Mouse (Mus musculus) B cell, adult 2 months (primary cell): ENCODE results near the gene Son.

Experiments
- DNase-seq, 2 experiments: peaks; one replicate each; pipeline ENCODE4 v3.0.0; 2022

Gene Son

DNA sequence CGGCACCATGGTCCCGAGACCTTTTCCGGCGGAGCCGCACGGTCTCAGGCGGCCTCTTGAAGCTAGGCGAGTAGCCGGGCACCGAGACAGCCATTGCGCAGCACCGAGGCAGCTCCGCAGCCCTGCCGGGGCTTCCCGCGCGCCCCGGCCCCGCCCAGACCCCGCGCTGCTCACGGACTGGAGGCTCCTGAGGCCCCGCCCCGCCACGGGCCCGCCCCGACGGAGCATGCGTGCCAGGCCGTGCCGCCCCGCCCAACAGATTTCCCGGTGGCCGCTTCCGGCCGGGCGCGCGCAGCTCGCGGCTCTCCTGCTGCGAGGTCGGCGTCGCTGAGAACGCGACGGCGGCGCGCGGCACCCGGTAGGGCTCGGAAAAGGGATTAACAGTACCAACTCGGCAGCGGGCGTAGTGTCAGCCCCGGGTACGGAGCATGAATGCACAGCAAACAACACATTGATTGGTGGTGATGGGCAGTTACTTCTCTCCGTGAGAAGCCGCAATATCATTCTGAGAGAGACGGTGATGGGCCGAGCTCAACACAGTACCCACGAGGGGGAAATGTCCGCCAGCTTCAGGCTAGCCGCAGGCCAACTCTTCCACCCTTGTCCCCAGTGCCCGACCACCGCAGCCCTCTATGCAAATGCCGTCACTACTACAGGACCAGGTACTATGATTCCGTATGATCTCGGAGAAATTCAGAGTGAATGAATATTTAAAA, 41.5 kb downstream of the Son start, which contains the start of gene Donson:
Gene Donson, minus strand, starts transcription at position 152 of the 716 bp plus-strand sequence.
- DNase-seq = peak; percentile 95 to 96

DNA sequence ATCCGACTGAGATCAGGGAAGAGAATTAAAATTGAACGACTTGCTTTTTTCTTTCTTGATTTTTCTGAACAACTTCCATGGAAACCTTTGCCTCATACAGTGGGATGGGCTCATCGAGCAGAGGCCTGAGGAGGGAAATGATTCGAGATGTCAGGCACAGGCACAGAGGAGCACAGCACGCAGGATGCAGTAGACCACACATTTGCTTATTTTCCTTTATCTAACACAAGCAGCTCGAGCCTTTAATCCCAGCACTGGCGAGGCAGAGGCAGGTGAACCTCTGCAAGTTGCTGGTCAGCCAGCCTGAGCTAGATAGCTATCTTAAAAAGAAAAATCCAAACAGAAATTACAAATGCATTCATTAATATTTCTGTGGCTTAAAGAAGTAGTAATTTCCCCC, 42.5 kb downstream of the Son start:
- no peak for DNase-seq

DNA sequence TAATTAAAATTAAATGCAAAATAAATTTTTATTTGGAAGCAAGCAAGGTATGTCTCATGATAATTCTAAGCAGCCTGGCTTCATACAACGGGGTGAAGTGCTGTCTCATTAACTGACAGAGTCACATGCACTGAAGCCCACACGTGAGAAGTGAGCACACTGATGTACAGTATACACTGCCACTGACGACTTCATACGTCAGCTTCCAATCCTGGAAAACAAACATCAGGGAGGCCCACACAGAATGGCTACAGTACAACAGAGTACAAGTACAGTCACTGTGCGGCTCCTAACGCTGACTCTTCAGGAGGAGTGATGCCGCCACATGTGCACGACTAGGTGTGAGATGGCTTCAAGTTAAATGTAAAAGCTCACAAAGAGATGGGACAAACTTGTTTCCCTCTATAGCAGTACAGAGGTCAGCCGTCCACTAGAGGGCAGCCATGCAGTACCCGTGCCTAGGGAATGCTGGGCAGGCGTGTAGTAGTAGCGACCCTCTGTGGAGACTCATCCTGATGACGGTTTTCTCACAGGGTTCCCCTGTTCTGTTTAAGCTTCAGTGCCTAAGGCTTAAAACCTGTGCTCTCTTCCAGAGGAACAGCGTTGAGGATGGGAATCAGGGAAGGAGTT, 47.3 kb downstream of the Son start:
- peak; percentile 71 to 76 for DNase-seq

DNA sequence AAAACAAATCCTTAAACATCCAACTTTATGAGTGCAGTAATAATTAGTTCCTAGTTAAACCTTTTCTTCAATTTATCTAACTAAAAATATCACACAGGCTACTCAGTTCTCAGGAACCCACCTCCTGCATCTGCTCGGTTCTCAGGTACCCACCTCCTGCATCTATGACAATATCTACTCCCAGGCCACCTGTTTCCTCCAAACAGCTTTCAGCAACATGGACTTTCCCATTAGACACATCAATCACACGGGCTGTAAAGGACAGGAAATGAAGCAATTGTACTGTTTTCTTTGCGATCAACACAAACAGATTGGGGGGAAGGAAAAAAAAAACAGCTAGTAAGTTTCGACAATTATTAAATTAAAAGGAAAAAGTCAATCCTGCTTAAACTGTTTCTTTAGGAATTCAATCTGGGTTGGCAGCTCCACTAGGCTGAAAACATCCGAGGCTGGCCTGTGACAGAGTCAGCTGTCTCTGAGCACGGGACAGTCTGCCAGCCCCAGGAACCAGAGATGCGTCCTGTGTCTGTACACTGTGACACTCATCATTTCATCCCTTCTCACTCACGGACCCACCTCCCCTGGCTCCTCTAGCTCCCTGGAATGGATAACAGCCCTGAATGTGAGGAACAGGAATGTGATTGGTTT, 47.9 kb downstream of the Son start:
- DNase-seq = no peak

DNA sequence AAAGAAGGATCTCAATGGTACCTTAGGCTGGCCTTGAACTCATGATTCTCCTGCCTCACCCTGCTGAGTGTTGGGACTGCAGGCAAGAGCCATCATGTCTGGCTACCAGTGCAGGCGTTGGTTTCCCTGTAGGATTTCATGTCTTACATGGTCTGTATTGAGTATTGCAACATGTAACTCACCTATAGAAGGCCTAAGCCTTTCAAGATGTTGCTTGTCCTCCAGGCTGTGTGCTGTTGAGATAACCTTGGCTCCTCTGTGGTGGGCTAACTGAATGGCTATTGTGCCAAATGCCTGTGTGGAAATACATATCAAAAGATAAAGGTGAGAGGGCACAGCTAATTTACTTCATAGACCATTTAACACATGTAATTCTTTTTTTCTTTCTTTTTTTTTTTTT, 51.7 kb downstream of the Son start:
- DNase-seq = no peak

DNA sequence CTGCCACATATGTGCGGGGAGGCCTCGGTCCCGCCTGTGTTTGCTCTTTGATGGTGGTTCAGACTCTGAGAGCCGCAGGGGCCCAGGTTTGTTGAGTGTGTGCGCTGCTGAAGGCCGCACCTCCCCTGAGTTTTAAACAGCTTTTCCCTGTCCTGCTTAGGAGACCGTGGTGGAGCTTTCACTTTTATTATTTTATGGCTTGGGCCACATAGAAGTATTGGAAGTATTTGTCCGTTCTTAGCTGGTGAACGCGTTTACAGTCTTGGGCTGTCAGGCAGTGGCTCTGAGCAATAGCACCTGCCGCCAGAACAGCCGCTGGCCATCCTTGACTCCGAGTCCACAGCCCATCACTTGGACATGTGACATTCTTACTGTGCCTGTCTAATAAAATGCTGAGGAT, 54.6 kb downstream of the Son start:
- no peak for DNase-seq

DNA sequence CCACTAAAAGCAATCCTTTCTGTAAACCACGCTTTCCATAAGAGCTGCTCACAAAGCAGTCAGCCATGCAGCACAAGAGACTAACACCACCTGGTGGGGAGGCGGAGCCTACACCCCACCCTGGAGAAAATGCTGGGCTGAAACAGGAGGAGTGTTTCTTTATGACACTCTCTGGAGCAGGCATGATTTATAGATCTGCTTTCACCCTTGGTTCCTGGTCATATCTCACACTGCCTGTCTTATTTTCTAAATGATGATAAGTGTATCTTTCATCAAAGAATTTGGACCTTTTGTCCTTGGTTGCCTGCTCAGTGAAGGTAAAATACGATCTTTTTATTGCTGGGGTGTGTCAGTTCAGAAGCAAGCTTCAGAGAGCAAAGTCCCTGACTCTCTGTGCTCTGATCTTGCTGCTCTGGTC, 55.5 kb downstream of the Son start:
- no peak for DNase-seq

DNA sequence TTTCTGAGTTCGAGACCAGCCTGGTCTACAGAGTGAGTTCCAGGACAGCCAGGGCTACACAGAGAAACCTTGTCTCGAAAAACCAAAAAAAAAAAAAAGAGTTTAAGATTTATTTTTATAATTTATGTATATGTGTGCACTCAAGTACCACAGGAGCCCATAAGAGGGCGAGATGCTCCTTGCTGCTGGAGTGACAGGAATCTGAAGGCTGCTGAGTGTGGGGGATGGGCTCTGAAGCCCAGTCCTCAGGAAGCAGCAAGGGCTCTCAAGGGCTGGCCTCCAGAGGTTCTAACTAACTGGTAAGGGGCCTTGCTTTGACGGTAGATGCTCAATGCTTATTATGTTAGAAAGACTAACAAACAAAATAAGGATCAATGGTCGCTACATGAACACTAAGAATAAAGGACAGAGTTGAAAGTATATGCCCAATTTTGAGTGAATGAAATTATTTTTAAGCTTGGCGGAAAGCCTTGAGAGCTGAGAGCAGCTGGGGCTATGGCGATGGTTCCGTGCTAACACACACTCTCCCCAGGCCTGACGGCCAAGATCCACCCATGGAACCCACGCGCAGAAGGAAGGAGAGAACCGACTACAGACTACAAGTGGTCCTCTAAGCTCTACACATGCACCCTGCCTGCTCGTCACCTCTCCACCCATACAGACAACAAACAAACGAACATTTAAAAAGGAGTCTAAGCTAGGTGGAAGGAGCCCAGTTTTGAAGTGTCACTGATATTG, 57.5 kb downstream of the Son start:
- DNase-seq = no peak

DNA sequence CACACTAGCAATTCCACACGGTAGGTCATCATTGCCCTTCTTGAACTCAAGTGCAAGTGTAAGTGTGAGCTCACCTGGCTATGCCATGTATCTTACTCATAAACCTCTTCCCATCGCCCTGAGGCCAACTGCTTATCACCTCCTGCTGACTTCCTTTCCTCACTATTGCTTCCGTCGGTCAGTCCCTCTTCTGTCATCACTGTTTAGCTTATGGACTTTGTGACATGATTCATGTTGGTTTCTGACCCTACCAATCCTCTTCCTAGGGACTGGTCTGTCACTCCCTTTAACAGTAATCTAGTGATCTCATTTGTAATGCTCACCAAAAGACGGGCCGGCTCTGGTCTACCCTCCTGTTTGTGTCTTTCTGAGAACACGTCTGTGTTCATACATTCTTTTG, 62.9 kb downstream of the Son start:
- no peak for DNase-seq

DNA sequence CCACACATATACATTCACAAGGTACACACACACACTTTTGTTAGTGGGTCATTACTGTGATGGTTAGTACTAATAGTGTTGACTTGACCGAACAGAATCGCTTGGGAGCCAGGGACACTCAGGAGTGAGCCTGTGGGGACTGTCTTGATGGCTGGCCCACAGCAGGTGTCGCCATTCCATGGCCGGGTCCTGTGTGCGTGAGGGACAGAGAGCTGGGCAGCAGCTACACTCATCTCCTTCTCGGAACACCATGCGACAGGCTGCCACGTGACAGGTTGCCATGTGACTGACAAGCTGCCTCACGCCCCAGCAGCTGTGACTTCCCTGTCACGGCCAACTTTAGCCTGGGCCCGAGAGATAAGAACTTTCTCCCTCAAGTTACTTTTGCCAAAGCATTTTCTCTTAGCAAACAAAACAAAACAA, 69.6 kb downstream of the Son start:
- no peak for DNase-seq

DNA sequence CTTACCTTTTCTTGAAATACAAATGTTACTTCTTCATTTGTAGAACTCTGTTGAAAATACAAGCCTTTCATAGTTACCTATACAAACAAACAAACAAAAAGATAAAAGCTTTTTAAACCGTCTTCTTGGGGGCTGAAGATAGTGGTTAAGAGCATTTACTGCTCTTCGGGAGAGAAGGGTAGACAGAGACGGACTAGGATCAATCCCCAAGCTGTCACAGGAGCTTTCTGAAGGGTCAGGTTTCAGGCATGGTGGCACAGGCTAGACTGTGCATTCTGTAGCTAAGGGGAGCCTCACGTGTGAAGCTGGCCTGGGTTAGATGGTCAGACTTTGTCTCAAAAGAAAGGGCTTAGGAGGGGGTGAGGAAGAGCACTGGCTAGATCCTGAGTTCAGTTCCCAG, 70.1 kb downstream of the Son start:
- no peak for DNase-seq

DNA sequence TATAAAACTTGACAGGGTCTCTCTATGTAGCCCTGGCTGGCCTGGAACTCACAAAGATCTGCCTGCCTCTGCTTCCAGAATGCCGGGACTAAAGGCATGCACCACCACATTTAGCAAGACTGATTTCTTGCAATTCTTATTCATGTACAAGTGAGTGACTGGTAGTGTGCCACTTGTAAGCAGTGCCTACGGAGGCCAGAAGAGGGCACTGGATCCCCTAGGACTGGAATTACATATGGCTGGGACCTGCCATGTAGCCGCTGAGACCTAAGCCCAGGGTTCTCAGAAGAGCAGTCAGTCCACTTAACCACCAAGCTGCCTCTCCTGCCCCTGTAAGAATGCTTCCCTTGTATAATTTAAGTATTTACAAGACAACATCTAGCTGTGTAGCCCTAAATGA, 76.9 kb downstream of the Son start:
- DNase-seq = peak; percentile 73 to 76

DNA sequence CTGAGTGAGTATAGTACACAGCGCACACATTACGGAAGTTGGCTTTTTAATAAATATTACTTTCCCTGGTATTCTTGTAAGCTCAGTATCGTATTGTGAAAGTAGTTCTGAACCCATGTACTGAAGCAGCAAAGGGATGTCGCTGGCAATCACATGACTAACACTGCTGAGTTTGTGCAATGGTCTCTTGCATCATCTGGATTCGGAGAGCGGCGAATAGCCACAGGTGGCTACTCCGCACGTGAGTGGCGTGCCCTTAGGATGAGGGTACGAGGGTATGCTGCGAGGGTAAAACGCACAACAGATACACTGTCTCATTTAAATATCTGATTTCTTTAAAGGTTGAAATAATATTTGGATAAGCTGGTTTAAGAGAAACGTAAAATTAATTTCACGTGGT, 80.1 kb downstream of the Son start:
- DNase-seq = no peak

DNA sequence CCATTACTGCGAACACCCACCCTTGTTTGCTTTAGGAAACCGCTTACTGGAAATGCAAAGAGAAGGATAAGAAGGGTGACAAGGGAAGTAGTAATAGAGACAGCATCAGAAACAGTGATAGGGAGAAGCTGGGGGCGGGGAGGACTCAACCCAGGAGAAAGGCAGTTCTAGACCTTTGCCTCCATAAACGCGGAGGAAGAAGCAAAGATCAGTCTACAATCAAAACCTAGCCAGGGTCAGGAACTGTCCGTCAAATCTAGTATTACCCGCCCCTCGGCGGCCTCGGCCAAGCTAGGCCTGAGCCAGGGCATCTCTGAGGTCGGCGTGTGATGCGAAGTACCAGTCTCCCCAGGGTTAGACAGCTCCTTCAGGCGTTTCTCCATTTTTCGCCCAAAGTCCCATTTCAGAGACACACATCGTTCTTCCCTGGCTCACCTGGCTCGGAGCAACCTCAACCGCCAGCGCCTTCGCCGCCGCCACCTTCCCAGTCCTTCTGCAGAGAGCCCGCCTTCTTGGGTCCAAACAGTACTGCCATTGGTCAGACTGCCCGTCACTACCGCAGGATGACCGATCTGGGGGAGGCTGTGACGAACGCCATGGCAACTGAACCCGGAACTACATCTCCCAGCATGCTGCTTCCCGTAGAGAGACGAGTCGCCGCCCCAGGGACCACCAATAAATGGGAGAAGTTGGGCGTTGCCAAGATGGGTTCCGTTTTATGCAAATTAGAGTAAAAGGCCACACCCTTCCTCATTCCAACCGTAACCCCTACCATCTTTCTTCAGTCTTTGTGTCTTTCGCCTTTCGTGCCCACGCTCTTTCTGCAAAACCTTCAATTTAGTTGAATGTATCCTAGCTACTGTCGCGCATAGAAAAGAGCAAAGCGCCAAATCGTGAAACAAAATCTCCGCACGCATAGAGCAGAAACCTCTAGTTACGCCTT, 81.1 kb downstream of the Son start, which contains the start of gene Cryzl1:
Gene Cryzl1, minus strand, starts transcription at position 853 of the 943 bp plus-strand sequence.
- DNase-seq = peak; percentile 93 to 96
